Mouse (Mus musculus) spleen, adult 2 months (tissue): Measurements from ENCODE around the gene Agtrap. TPM values are rescaled to one million over a fixed set of nuclear protein-coding genes. Genes with fewer than 3 reads are reported as not detected.

Experiments used
- DNase-seq, 2 experiments: peaks; one replicate each; pipeline versions ENCODE4 v3.0.0 to v3.0.0-alpha.2; 2012 to 2021; ENCODE audit warnings: low spot score in 2 of 2, low read depth in 1 of 2
- H3K27ac ChIP-seq: fragments of 200-500 bp; 2 replicates; pipeline ENCODE4 v1.5.1; 2012; ENCODE audit warnings: low read length, inconsistent platforms; ENCODE audit not compliant: insufficient read depth
- H3K27me3 ChIP-seq: fragments of 200-500 bp; 2 replicates; pipeline ENCODE4 v1.6.1; 2012; ENCODE audit warnings: mild to moderate bottlenecking, moderate library complexity, low read length, inconsistent platforms; ENCODE audit not compliant: control insufficient read depth, insufficient read depth
- H3K36me3 ChIP-seq: fragments of 200-500 bp; 2 replicates; pipeline ENCODE4 v1.6.1; 2012; ENCODE audit warnings: mild to moderate bottlenecking, low read length, inconsistent platforms; ENCODE audit not compliant: control insufficient read depth, insufficient read depth
- H3K4me1 ChIP-seq: fragments of 200-500 bp; 2 replicates; pipeline ENCODE4 v1.6.1; 2011; ENCODE audit warnings: inconsistent platforms; ENCODE audit not compliant: control insufficient read depth, insufficient read depth, insufficient read length
- H3K4me3 ChIP-seq: fragments of 200-500 bp; 2 replicates; pipeline ENCODE4 v1.5.1; 2011; ENCODE audit warnings: mild to moderate bottlenecking, inconsistent platforms; ENCODE audit not compliant: insufficient read depth, insufficient read length; ENCODE audit errors: extremely low read depth
- CTCF ChIP-seq: fragments of 200-500 bp; IDR thresholded peaks from 2 replicates; pipeline ENCODE4 v1.5.1; 2011; ENCODE audit warnings: mild to moderate bottlenecking, inconsistent platforms; ENCODE audit not compliant: insufficient read depth, insufficient read length, insufficient replicate concordance; ENCODE audit errors: extremely low read depth
- POLR2A ChIP-seq: fragments of 200-500 bp; IDR thresholded peaks from 2 replicates; pipeline ENCODE4 v1.6.1; 2011; ENCODE audit warnings: low read depth, low read length, inconsistent platforms
- WGBS: fragments of 180-500 bp; shearing (Covaris S2); methylation state at CpG from one replicate; pipeline ENCODE4 v1.1.7; 2018; 5-methylcytosine and 5-hydroxymethylcytosine counted together
- polyA plus RNA-seq: library from polyadenylated mRNA; depleted of rRNA; stranded (reverse); fragments of >200 nt; gene quantifications from 2 replicates; pipeline ENCODE4 v1.2.3, GENCODE M21; 2012

Gene Agtrap
- polyA plus RNA-seq, 1 experiment: 24.2 TPM

GRCm38 (mm10) chr4:148065702-148066400 is 22.0 kb downstream of the Agtrap start:
- WGBS: 47% methylated on average over 6 of the region's 6 CpGs
- Histone ChIP-seq H3K36me3 (no peaks in the 10 kb centered on the region), H3K27me3 (no peaks in the 10 kb centered on the region), H3K27ac (no peak overlapping the region), H3K4me3 (no peak overlapping the region), H3K4me1 (peaks cover 3% of the 10 kb centered on the region; the same call in 1 of the 2 replicates)
- no peak for DNase-seq
- TF ChIP-seq CTCF (no peak), POLR2A (no peak)

GRCm38 (mm10) chr4:148061086-148061480 is 26.7 kb downstream of the Agtrap start:
- H3K27ac ChIP-seq: no peak overlapping the region
- TF ChIP-seq CTCF: no peak
- 94% methylated on average over 9 of the region's 9 CpGs for WGBS
- DNase-seq: no peak
- no peak overlapping the region for H3K4me3 ChIP-seq
- H3K36me3 ChIP-seq: 0 out of 2 replicates have a peak, but pooled peaks cover 1% of the 10 kb centered on the region
- H3K27me3 ChIP-seq: no peaks in the 10 kb centered on the region
- no peaks in the 10 kb centered on the region; the same call in 1 of the 2 replicates for H3K4me1 ChIP-seq

- no peaks in the 10 kb centered on the region for H3K27me3 ChIP-seq
- no peak for DNase-seq
- no peak overlapping the region for H3K4me3 ChIP-seq
- no peaks in the 10 kb centered on the region for H3K4me1 ChIP-seq
- TF ChIP-seq POLR2A (no peak), CTCF (peak; percentile 47; the same call in 1 of the 2 replicates)
- WGBS: 53% methylated on average over 13 of the region's 13 CpGs
- H3K27ac ChIP-seq: no peak overlapping the region
- H3K36me3 ChIP-seq: peaks cover 8% of the 10 kb centered on the region
Observed at GRCm38 (mm10) chr4:148060120-148061085, 27.4 kb downstream of the Agtrap start.

- no peaks in the 10 kb centered on the region for H3K27me3 ChIP-seq
- no peak for TF ChIP-seq CTCF
- TF ChIP-seq POLR2A: no peak
- no peak overlapping the region for H3K27ac ChIP-seq
- DNase-seq: no peak
- H3K4me3 ChIP-seq: no peak overlapping the region
- no peaks in the 10 kb centered on the region for H3K4me1 ChIP-seq
- WGBS: 94% methylated on average over 6 of the region's 6 CpGs
- peaks cover 10% of the 10 kb centered on the region for H3K36me3 ChIP-seq
Observed at GRCm38 (mm10) chr4:148058993-148059392, 28.8 kb downstream of the Agtrap start.

DNA sequence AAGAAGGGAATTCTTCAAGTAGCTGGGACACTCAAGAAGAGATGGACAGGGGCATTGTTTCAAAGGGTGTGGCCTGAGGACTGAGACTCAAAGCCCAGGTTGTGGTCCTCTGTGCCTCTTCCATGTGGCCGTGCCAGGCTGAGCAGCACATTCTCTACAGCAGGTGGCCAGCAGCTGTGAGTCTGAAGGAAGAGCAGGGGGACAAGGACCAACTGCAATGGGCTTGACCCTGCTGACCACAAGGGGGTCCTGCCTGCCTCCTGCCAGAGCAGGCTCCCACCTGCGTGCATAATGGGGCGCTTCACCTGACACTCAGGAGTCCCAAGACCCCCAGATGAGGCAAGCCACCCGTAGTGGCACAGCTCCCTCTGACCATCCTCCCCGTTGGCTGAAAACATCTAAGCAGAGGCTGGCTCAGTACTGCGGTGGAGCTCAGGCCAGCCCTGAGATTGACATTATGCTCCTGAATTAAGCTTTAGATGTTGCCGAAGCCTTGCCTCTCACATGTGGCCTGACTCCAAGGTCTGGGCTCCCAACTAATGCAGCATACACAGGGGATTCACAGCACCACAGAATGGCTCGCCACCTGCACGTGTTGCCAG is 29.5 kb downstream of the Agtrap start:
- Histone ChIP-seq H3K4me3 (no peak overlapping the region), H3K27me3 (no peaks in the 10 kb centered on the region), H3K36me3 (peaks cover 12% of the 10 kb centered on the region), H3K4me1 (no peaks in the 10 kb centered on the region), H3K27ac (no peak overlapping the region)
- WGBS: 94% methylated on average over 9 of the region's 9 CpGs
- DNase-seq: no peak
- no peak for TF ChIP-seq POLR2A
- TF ChIP-seq CTCF: no peak

- no peaks in the 10 kb centered on the region for H3K27me3 ChIP-seq
- H3K27ac ChIP-seq: no peak overlapping the region
- TF ChIP-seq POLR2A (no peak), CTCF (no peak)
- H3K36me3 ChIP-seq: peaks cover 12% of the 10 kb centered on the region
- WGBS: 68% methylated on average over 5 of the region's 5 CpGs
- no peak overlapping the region for H3K4me3 ChIP-seq
- H3K4me1 ChIP-seq: no peaks in the 10 kb centered on the region
- DNase-seq: no peak
Observed at GRCm38 (mm10) chr4:148057661-148058209, 30.1 kb downstream of the Agtrap start.
